Mouse (Mus musculus): ENCODE results near the gene Hcst.

GRCm38 (mm10) chr7:30439734-30440133 is 20.1 kb upstream of the Hcst start:
- TF ChIP-seq POLR2A (IDR thresholded peaks at IDR 0.05; ENCODE audit: insufficient read depth, low read depth, low read length) (no peak), CTCF (IDR thresholded peaks at IDR 0.05; ENCODE audit: insufficient read depth, low read depth, low read length) (no peak)
